Mouse (Mus musculus) leukemia stem cell, adult 10-12 weeks (primary cell): ENCODE data around the gene Hba-a1. TPM values are rescaled to one million over a fixed set of nuclear protein-coding genes. Genes with fewer than 3 reads are reported as not detected.

ENCODE experiments used
- polyA plus RNA-seq: library from polyadenylated mRNA; stranded (reverse); fragments of >175 nt; gene quantifications from 2 replicates; pipeline ENCODE4 v1.2.3, GENCODE M21; 2012; ENCODE audit warnings: low replicate concordance

The Hba-a1 gene
- 52,749 and 137,215 TPM in 2 replicates for polyA plus RNA-seq

GRCm38 (mm10) chr11:32283091-32283777, at the start of gene Hba-a1:
Gene Hba-a1 (plus strand): TSS chr11:32283511.

GRCm38 (mm10) chr11:32267188-32267884, 16.0 kb upstream of the Hba-a1 start, which contains the start of gene Nprl3:
Gene Nprl3 (minus strand): TSS chr11:32267707.

GRCm38 (mm10) chr11:32276347-32276746, 7.0 kb upstream of the Hba-a1 start, which contains the start of gene Hba-x:
Gene Hba-x (plus strand): TSS chr11:32276400.

GRCm38 (mm10) chr11:32286695-32287492, 3.6 kb downstream of the Hba-a1 start, which contains the start of gene Hbq1b:
Gene Hbq1b (plus strand): TSS chr11:32286965.

GRCm38 (mm10) chr11:32296203-32296602, 12.9 kb downstream of the Hba-a1 start, which contains the start of gene Hba-a2:
Gene Hba-a2 (plus strand): TSS chr11:32296489.

GRCm38 (mm10) chr11:32299865-32300264, 16.6 kb downstream of the Hba-a1 start, which contains the start of gene Hbq1a:
Gene Hbq1a (plus strand): TSS chr11:32300069.

Other genes starting within 250 kb of the Hba-a1 start
- gene Il9r, start 83.2 kb upstream of the Hba-a1 start, polyA plus RNA-seq, result 4.6 and 4.7 TPM in 2 replicates
- 19.5 and 33.5 TPM in 2 replicates for gene Snrnp25, start 78.1 kb upstream of the Hba-a1 start, polyA plus RNA-seq
- gene Rhbdf1, start 61.2 kb upstream of the Hba-a1 start, polyA plus RNA-seq, result 3.8 and 6.7 TPM in 2 replicates
- 13.5 and 23.9 TPM in 2 replicates for gene Mpg, start 57.0 kb upstream of the Hba-a1 start, polyA plus RNA-seq
- gene Nprl3, start 15.8 kb upstream of the Hba-a1 start, polyA plus RNA-seq, result 61.7 and 82.0 TPM in 2 replicates
- gene Hba-x, start 7.1 kb upstream of the Hba-a1 start, polyA plus RNA-seq, result not detected in 2 replicates
- 2.8 and 4.7 TPM in 2 replicates for gene Hbq1b, start 3.5 kb downstream of the Hba-a1 start, polyA plus RNA-seq
- 23,584 and 73,933 TPM in 2 replicates for gene Hba-a2, start 13.0 kb downstream of the Hba-a1 start, polyA plus RNA-seq
- gene Hbq1a, start 16.6 kb downstream of the Hba-a1 start, polyA plus RNA-seq, result not detected in 2 replicates
- gene Sh3pxd2b, start 64.3 kb downstream of the Hba-a1 start, polyA plus RNA-seq, result 0.36 and 0.38 TPM in 2 replicates
- 0.48 and 1.4 TPM in 2 replicates for gene Ubtd2, start 171.9 kb downstream of the Hba-a1 start, polyA plus RNA-seq
- gene Efcab9, start 248.6 kb downstream of the Hba-a1 start, polyA plus RNA-seq, result not detected in 2 replicates
- 20.1 and 24.3 TPM in 2 replicates for gene Stk10, start 249.8 kb downstream of the Hba-a1 start, polyA plus RNA-seq